Mouse (Mus musculus) CD4-positive naive resting alpha-beta T cell, adult 57 days (primary cell): ENCODE data around the gene Golt1a. TPM values are rescaled to one million over a fixed set of nuclear protein-coding genes. Genes with fewer than 3 reads are reported as not detected.

Source experiments
- total RNA-seq: library from RNA; stranded (reverse); gene quantifications from one replicate; pipeline ENCODE4 v1.2.4, GENCODE M21; 2023

Golt1a gene
- total RNA-seq = not detected

DNA sequence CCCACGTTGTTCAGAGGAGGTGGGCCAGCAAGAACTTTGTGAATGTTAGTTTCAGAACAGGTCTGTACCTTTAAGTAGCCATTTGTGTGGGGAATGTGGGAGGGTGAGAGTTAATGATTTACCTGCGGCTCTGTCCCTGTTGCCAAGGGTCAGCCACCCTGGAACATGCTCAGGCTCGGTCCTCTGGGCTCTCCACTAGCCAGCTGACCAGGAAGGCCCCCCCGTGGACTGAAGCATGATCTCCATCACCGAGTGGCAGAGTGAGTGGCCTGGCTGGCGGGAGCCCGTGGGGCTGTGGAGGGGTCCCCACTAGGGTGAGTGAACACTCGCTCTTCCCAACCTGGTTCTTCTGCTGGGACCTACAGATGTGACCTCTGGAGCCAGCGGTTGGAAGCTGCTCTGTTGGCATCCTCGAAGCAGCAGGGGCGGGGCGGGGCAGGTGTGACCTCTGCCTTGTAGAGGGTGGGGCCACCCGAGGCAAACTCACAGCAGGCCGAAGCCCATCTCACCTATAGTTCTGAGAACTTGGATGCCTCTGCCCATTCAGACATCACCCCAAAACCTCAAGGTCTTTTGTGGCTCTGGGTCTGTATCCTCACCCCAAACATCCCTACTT lies at the start of gene Golt1a:
Gene Golt1a, plus strand, starts transcription at position 149 of the 616 bp plus-strand sequence.

DNA sequence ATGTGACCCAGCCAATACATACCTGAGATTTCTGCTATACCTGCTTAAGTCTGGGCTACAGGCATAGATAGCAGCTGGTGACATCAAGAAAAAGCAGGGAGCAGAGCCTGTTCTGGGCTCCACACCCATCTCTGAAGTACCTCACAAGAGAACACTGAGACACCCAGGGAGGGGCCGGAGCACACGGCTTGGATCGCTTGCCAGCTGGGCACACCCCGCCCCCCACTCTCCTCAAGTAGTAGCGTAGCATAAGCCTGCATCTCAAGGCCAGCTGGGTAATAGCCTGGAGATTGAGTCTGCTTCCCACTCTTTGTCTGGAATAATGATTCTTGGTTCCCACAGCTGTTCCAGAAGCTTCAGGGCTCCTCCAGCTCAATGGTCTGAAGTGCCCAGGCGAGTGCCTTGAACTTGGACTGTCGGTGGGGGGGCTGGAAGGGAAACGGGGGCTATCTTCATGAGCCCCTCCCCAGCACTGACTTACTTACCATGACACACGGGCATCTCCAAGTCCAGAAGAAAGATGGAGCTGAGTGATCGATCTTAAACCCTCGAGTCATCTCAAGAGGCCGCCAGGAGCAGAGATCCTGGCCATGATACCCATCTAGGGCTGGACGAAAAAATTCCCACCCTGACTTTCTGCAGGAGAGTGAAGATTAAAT lies 11.8 kb downstream of the Golt1a start, which contains the start of gene Kiss1:
Gene Kiss1, plus strand, starts transcription at position 609 of the 659 bp plus-strand sequence.

DNA sequence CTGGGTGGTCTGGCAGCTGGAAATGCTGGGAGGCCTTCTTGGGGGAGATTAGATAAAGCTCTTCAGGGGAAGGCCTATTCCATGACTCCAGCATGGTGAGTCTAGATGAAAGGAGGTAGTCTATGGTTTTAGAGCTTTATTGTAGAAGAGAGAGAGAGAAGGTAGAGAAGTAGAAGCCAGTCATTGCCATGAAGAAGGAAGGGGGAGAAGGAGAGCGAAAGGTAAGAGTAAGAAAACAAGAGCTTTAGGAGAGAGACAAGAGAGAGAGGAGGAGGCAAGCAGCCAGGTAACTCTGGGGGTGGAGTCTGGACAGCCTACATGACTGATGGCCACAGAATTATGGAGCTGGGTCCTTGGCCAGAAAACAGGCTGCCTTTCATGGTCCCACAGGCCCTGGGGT lies 40.6 kb downstream of the Golt1a start, which contains the start of gene Ren1:
Gene Ren1, plus strand, starts transcription at position 301 of the 400 bp plus-strand sequence.

DNA sequence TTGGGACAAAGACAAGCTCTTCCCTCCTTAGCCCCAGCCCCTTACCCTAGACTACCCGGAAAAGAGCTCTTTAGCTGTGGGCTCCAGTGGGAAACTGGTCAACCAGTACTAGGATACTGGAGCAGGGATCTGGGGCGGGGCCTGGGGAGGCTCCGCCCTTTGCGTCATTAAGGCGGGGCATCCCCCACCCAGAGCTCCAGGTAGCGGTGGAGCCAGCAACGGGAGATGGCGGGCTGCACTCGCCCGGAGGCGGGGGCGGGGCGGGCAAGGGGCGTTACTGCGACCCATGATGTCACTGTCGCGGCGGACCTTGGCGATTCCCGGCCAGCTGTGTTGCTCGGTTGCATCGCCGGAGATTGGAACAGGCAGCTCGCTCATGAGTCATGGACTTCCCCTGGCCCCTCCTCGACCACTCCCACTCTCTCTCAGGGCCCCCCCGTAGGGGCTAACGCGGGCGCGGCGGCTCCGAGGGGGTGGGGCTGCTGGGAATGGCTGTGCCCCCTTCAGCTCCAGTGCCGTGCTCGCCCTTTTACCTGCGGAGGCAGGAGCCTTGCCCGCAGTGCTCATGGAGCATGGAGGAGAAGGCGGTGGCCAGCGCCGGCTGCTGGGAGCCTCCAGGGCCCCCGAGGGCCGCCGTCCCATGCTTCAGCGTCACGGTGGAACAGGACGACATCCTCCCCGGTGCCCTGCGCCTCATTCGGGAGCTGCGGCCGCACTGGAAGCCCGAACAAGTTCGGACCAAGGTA lies 53.8 kb downstream of the Golt1a start, which contains the start of gene Etnk2:
Gene Etnk2, plus strand, starts transcription at position 297 of the 746 bp plus-strand sequence.

Other genes starting within 250 kb of the Golt1a start
- gene Ppp1r15b, start 178.7 kb upstream of the Golt1a start, total RNA-seq = 108 TPM
- 8.5 TPM for gene Plekha6, start 145.6 kb upstream of the Golt1a start, total RNA-seq
- not detected for gene Kiss1, start 12.1 kb downstream of the Golt1a start, total RNA-seq
- not detected for gene Ren1, start 40.7 kb downstream of the Golt1a start, total RNA-seq
- gene Etnk2, start 53.8 kb downstream of the Golt1a start, total RNA-seq = not detected
- gene Sox13, start 114.6 kb downstream of the Golt1a start, total RNA-seq = 1.0 TPM